Mouse (Mus musculus) liver (tissue): ENCODE data around the gene Trim8.

Experiments
- DNase-seq: peaks from one replicate; pipeline ENCODE4 v3.0.0-alpha.2; 2020; ENCODE audit warnings: mixed read lengths

Gene Trim8

DNA sequence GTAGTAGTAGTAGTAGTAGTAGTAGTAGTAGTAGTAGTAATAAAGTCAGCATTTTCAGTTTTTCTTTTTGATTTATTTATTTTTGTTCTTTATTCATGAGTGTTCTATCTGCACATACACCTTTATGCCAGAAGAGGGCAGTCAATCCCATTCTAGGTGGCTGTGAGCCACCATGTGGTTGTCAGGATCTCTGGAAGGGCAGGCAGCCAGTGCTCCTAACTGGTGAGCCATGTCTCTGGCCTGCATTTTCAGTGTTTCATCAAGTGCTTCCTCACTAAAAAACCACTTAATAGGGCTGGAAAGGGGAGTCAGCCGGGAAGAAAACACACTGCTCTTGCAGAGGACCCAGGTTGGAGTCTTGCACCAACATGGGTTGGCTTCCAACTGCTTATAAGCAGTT, 60.6 kb downstream of the Trim8 start:
- DNase-seq, result peak; percentile 51

DNA sequence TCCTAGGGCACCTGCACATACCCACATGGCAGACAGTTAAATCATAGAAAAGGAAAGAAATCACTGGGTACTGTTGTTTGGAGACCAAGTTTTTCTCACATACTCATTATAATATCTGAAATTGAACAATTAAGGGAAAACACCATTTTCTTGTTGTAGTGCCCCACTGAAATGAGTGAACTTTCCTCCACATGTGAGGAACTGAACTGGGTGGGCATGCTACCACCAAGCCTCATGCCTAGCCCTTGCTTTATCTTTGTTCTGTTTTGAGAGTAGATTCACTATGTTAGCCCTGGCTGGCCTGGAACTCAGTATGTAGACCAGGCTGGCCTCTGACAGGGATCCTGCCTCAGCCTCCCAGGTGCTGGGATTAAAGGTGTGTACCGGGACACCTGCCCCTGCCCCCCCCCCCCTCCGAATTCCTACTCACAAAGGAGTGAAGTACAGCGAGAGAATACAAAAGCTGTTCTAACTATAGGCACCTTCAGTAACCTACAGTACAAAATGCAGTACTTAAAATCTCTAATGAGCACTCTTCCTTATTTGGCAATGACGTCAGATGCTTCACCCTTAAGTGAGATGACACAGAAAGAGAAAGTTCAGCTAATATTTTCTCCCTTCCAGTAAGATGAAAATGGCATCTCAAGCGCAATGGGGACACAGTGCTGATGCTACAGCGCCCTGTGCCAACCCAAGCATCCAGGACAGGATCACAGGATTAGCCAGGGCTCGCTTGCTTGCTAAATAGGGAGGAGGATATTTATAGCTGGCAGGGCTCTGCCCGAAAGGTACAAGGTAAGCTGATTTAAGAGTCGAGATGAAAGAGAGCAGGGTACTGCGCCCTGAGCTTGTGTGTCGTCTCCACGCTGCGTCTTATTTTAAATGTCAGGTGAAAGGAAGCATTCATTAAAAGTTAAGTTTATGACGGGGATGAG, 61.3 kb downstream of the Trim8 start:
- DNase-seq, result no peak

DNA sequence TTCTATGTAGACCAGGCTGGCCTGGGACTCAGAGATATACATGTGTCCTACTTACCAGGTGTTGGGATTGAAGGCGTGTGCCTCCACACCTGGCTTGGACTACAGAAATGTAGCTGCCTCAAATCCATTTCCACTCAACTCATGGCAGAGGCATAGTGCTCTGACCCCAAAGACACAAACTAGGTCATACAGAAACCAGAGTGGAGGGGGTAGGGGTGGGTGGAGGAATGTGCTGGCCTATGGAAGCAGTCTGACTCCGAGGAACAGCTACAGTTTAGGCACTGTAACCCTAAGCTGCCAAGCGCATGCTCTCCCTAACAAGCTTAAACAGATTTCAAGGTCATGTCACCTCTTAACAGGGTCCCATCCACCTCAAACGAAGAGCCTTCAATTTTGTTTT, 62.1 kb downstream of the Trim8 start:
- DNase-seq, result no peak

DNA sequence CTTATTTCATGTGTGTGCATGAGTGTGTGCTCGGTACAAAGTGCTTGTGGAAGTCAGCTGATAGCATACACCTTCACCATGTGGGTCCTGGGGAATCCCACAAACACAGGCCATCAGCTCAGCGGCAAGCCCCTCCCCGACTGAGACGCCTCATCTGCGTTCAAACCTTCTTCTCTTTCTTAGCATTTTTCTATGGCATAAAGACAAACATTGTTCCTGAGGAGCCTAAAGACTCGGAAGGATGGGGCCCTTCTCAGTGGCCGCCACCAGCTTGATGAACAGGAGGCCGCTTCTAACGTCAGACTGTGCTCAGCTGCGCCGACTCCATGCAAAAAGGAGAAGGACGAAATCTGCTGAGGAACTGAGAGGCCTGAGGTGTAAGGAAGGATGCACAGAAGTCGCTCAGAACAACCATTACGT, 62.6 kb downstream of the Trim8 start:
- DNase-seq, result no peak
